Mouse (Mus musculus) CH12.LX (cell line): ENCODE results near the gene Jarid2. TPM values are rescaled to one million over a fixed set of nuclear protein-coding genes. Genes with fewer than 3 reads are reported as not detected.

Source experiments
- DNase-seq: peaks from one replicate; pipeline ENCODE4 v3.0.0-alpha.2; 2013; ENCODE audit errors: extremely low read depth
- H3K27ac ChIP-seq: 2 replicates; pipeline ENCODE4 v1.5.1; 2012; ENCODE audit warnings: low read depth, mild to moderate bottlenecking, control low read depth, moderate library complexity; ENCODE audit not compliant: insufficient read depth
- H3K27me3 ChIP-seq: replicated peaks from 2 replicates; pipeline ENCODE3; 2012; ENCODE audit warnings: inconsistent platforms
- H3K36me3 ChIP-seq, 2 experiments: replicated peaks in 1 of 2; 2 replicates each; pipeline versions ENCODE3 to v1.6.1; 2012; ENCODE audit warnings: inconsistent platforms in 1 of 2, low read length in 1 of 2, mild to moderate bottlenecking in 1 of 2, mixed read lengths in 1 of 2, moderate library complexity in 1 of 2; ENCODE audit not compliant: control insufficient read depth in 1 of 2, insufficient read depth in 1 of 2
- H3K4me1 ChIP-seq, 2 experiments: 2 replicates each; pipeline ENCODE4 v1.6.1; 2012; ENCODE audit warnings: inconsistent platforms in 1 of 2, moderate library complexity in 1 of 2; ENCODE audit not compliant: insufficient read depth in 2 of 2, control insufficient read depth in 1 of 2
- H3K4me2 ChIP-seq: 2 replicates; pipeline ENCODE4 v1.6.1; 2012; ENCODE audit warnings: low read depth, mild to moderate bottlenecking, control low read depth; ENCODE audit not compliant: poor library complexity, insufficient read depth, severe bottlenecking
- H3K4me3 ChIP-seq, 3 experiments: fragments of 150-350 bp in 1 of 3; sonication (generic) in 1 of 3; replicated peaks in 1 of 3; 2 replicates each; pipeline versions ENCODE3 to v1.5.1; 2011 to 2012; ENCODE audit warnings: low read depth in 2 of 3, low read length in 2 of 3, mild to moderate bottlenecking in 2 of 3, moderate library complexity in 2 of 3, control low read depth in 1 of 3, improper control_type of control experiment in 1 of 3, inconsistent platforms in 1 of 3, mixed read lengths in 1 of 3; ENCODE audit not compliant: poor library complexity in 1 of 3
- H3K79me2 ChIP-seq: replicated peaks from 2 replicates; pipeline ENCODE4 v1.6.1; 2012; ENCODE audit warnings: mild to moderate bottlenecking, moderate library complexity; ENCODE audit not compliant: control insufficient read depth, poor library complexity, insufficient read depth, severe bottlenecking; ENCODE audit errors: extremely low read depth
- H3K9ac ChIP-seq: 2 replicates; pipeline ENCODE4 v1.6.1; 2012; ENCODE audit warnings: low read depth, mild to moderate bottlenecking, control low read depth, moderate library complexity; ENCODE audit not compliant: insufficient read depth
- H3K9me3 ChIP-seq: replicated peaks from 2 replicates; pipeline ENCODE3; 2012; ENCODE audit warnings: low read length, inconsistent platforms, mixed read lengths
- CHD2 ChIP-seq: IDR thresholded peaks from 2 replicates; pipeline ENCODE4 v1.6.1; 2011; ENCODE audit warnings: low read length, improper control_type of control experiment
- ELF1 ChIP-seq: IDR thresholded peaks from 2 replicates; pipeline ENCODE4 v1.6.1; 2014; ENCODE audit warnings: low read depth, mild to moderate bottlenecking, inconsistent platforms, low read length, improper control_type of control experiment
- EP300 ChIP-seq: IDR thresholded peaks from 2 replicates; pipeline ENCODE4 v1.6.1; 2011; ENCODE audit warnings: low read length, improper control_type of control experiment
- ETS1 ChIP-seq: conservative IDR thresholded peaks from 2 replicates; pipeline ENCODE4 v1.6.1; 2012; ENCODE audit warnings: low read depth, mild to moderate bottlenecking, inconsistent platforms, low read length, improper control_type of control experiment, moderate library complexity
- GABPA ChIP-seq: IDR thresholded peaks from 2 replicates; pipeline ENCODE4 v1.6.1; 2012; ENCODE audit warnings: low read depth, low read length, improper control_type of control experiment, inconsistent platforms; ENCODE audit not compliant: insufficient replicate concordance
- HCFC1 ChIP-seq: IDR thresholded peaks from 2 replicates; pipeline ENCODE4 v1.6.1; 2012; ENCODE audit warnings: low read depth, mild to moderate bottlenecking, inconsistent platforms, low read length, improper control_type of control experiment
- IRF4 ChIP-seq: IDR thresholded peaks from 2 replicates; pipeline ENCODE4 v1.6.1; 2014; ENCODE audit warnings: low read depth, mild to moderate bottlenecking, inconsistent platforms, low read length, improper control_type of control experiment
- JUN ChIP-seq: IDR thresholded peaks from 2 replicates; pipeline ENCODE4 v1.6.1; 2011; ENCODE audit warnings: low read depth, mild to moderate bottlenecking, low read length, improper control_type of control experiment, moderate library complexity; ENCODE audit not compliant: insufficient read depth
- JUND ChIP-seq: conservative IDR thresholded peaks from 2 replicates; pipeline ENCODE4 v1.6.1; 2011; ENCODE audit warnings: low read depth, low read length, improper control_type of control experiment
- MAFK ChIP-seq: IDR thresholded peaks from 2 replicates; pipeline ENCODE4 v1.6.1; 2011; ENCODE audit warnings: low read length, improper control_type of control experiment; ENCODE audit not compliant: insufficient replicate concordance
- MAZ ChIP-seq: IDR thresholded peaks from 2 replicates; pipeline ENCODE4 v1.6.1; 2012; ENCODE audit warnings: low read depth, mild to moderate bottlenecking, inconsistent platforms, low read length, improper control_type of control experiment, moderate library complexity
- MEF2A ChIP-seq: IDR thresholded peaks from 2 replicates; pipeline ENCODE4 v1.6.1; 2014; ENCODE audit warnings: low read depth, mild to moderate bottlenecking, inconsistent platforms, low read length, improper control_type of control experiment, borderline replicate concordance
- MXI1 ChIP-seq: IDR thresholded peaks from 2 replicates; pipeline ENCODE4 v1.6.1; 2011; ENCODE audit warnings: mild to moderate bottlenecking, low read depth, low read length, improper control_type of control experiment
- PAX5 ChIP-seq: IDR thresholded peaks from 2 replicates; pipeline ENCODE4 v1.6.1; 2012; ENCODE audit warnings: low read length, inconsistent platforms, mixed read lengths
- POLR2A ChIP-seq: IDR thresholded peaks from 2 replicates; pipeline ENCODE4 v1.6.1; 2011; ENCODE audit warnings: low read depth, mild to moderate bottlenecking, improper control_type of control experiment, low read length
- POLR2AphosphoS2 ChIP-seq: IDR thresholded peaks from 2 replicates; pipeline ENCODE4 v1.6.1; 2011; ENCODE audit warnings: low read depth, low read length, improper control_type of control experiment
- RCOR1 ChIP-seq: conservative IDR thresholded peaks from 2 replicates; pipeline ENCODE4 v1.6.1; 2012; ENCODE audit warnings: low read depth, mild to moderate bottlenecking, inconsistent platforms, low read length, improper control_type of control experiment
- SIN3A ChIP-seq: IDR thresholded peaks from 2 replicates; pipeline ENCODE4 v1.6.1; 2012; ENCODE audit warnings: low read length, improper control_type of control experiment, inconsistent platforms
- SMC3 ChIP-seq: IDR thresholded peaks from 2 replicates; pipeline ENCODE4 v1.6.1; 2011; ENCODE audit warnings: low read depth, low read length, improper control_type of control experiment
- TBP ChIP-seq: conservative IDR thresholded peaks from 2 replicates; pipeline ENCODE4 v1.6.1; 2011; ENCODE audit warnings: low read depth, low read length, improper control_type of control experiment
- TCF12 ChIP-seq: IDR thresholded peaks from 2 replicates; pipeline ENCODE4 v1.6.1; 2014; ENCODE audit warnings: low read depth, mild to moderate bottlenecking, inconsistent platforms, low read length, improper control_type of control experiment
- USF1 ChIP-seq: IDR thresholded peaks from 2 replicates; pipeline ENCODE4 v1.6.1; 2014; ENCODE audit warnings: low read depth, mild to moderate bottlenecking, inconsistent platforms, low read length, improper control_type of control experiment
- ZC3H11A ChIP-seq: IDR thresholded peaks from 2 replicates; pipeline ENCODE4 v1.6.1; 2012; ENCODE audit warnings: low read depth, mild to moderate bottlenecking, inconsistent platforms, low read length, improper control_type of control experiment
- ZKSCAN1 ChIP-seq: IDR thresholded peaks from 2 replicates; pipeline ENCODE4 v1.6.1; 2012; ENCODE audit warnings: low read depth, inconsistent platforms, low read length, improper control_type of control experiment, borderline replicate concordance
- ZMIZ1 ChIP-seq: IDR thresholded peaks from 2 replicates; pipeline ENCODE4 v1.6.1; 2012; ENCODE audit warnings: low read depth, mild to moderate bottlenecking, inconsistent platforms, low read length, improper control_type of control experiment
- dilution Hi-C: fragments of 300-500 bp; cut with MboI; formaldehyde crosslinking; loops from 2 replicates; pipeline ENCODE4 v1.14.3; 2020; ENCODE audit warnings: low sequenced_read_pairs; ENCODE audit not compliant: extremely low pct_unique_long_range_greater_than_20kb, extremely low pct_ligation_motif_present
- in situ Hi-C: fragments of 300-500 bp; cut with MboI; formaldehyde crosslinking; loops from 3 replicates; pipeline ENCODE4 v1.14.3; 2019; ENCODE audit warnings: low sequenced_read_pairs, low pct_ligation_motif_present, low pct_unique_long_range_greater_than_20kb, mixed read lengths
- polyA plus RNA-seq: library from polyadenylated mRNA; unstranded; fragments of >175 nt; gene quantifications from 2 replicates; pipeline ENCODE4 v1.2.1, GENCODE M21; 2012; ENCODE audit warnings: low read depth; ENCODE audit not compliant: insufficient read length
- total RNA-seq, 2 experiments: library from RNA; depleted of rRNA; stranded (reverse); fragments of 300-350 nt in 1 of 2; fragments of >200 nt in 1 of 2; gene quantifications; 2 replicates each; pipeline ENCODE4 v1.2.3; 2012 to 2014

Jarid2 gene
- total and polyA plus RNA-seq, 3 experiments = 4.5 to 10.9 (median 7.8) TPM

DNA sequence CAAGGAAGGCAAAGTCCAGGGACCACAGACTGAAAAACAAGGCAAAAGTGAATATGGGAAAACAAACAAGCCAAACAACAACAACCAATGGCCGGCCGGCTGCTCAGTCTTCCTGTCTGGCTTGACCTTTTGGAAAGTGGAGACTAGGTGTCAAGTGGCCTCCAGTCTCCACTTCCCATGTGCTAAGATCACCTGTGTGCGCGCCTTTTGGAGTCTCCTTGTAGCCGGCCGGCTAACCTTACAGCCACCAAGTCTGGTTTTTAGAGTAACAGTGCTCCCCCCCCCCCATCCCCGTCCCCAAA, 23.6 kb upstream of the Jarid2 start:
- dilution Hi-C loops = no loop called here
- H3K27ac ChIP-seq = no peak overlapping the region

DNA sequence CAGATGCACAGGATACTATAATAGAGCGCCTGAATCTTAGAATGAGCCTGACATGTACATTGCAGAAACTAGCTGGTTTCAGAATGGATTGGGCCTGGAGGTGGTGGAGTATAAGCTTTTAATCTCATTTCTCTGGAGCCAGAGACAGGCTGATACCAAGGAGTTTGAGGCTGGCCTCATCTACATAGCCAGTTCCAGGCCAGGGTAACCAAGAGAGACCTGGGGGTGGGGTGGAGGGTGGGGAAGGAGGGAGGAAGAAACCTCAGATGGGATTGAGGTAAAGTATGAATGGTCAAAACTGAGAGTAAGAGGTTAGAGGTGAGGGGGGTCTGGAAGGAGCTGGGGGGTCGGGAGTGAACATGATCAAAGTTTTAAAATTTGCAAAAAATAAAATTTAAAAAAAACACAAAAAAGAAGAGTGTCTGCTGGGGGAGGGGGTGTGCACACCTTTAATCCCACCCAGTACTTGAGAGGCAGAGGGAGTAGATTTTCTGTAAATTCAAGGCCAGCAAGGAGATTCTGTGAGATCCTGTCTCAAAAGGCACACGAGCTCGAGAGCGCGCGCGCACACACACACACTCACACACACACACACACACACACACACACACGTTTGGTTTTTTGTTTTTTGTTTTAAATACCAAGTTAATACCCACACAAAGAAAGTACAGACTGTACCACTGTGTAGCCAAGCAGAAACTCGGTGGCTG, 22.9 kb upstream of the Jarid2 start:
- no peak for DNase-seq
- no peak overlapping the region for H3K4me3 ChIP-seq
- H3K9ac ChIP-seq = no peak overlapping the region
- peaks cover 0 to 13% of the 10 kb centered on the region in 2 experiments; a peak in 1 of 4 replicates for H3K4me1 ChIP-seq
- H3K9me3 ChIP-seq = no peaks in the 10 kb centered on the region
- TF ChIP-seq HCFC1 (no peak), ELF1 (no peak), POLR2A (no peak), TCF12 (no peak), POLR2AphosphoS2 (no peak), JUN (no peak), USF1 (no peak), ZMIZ1 (no peak), JUND (no peak), ZKSCAN1 (no peak), CHD2 (no peak), RCOR1 (no peak), ZC3H11A (no peak), MAFK (no peak)
- H3K27ac ChIP-seq = no peak overlapping the region
- in situ Hi-C loops (no loop called here), dilution Hi-C loops (no loop called here)
- H3K27me3 ChIP-seq = no peaks in the 10 kb centered on the region
- no peak overlapping the region for H3K4me2 ChIP-seq
- no peaks in the 10 kb centered on the region for H3K79me2 ChIP-seq
- H3K36me3 ChIP-seq = no peaks in the 10 kb centered on the region

More for the DNA sequence above, 23.6 kb upstream of the Jarid2 start:
- Histone ChIP-seq H3K9ac (no peak overlapping the region), H3K79me2 (no peaks in the 10 kb centered on the region), H3K4me2 (no peak overlapping the region), H3K36me3 (no peaks in the 10 kb centered on the region), H3K4me1 (peaks cover 0 to 13% of the 10 kb centered on the region in 2 experiments; a peak in 1 of 4 replicates), H3K9me3 (no peaks in the 10 kb centered on the region), H3K27me3 (no peaks in the 10 kb centered on the region), H3K4me3 (no peak overlapping the region)
- DNase-seq = no peak
- TF ChIP-seq MXI1 (no peak), TBP (no peak), SIN3A (no peak), EP300 (no peak), GABPA (no peak), MEF2A (no peak), MAZ (no peak), ELF1 (no peak), ETS1 (no peak), PAX5 (no peak), SMC3 (no peak), IRF4 (no peak), CHD2 (no peak), TCF12 (no peak), USF1 (no peak), RCOR1 (no peak)
- in situ Hi-C loops = no loop called here
